Mouse (Mus musculus) lung, adult 2 months (tissue): ENCODE data around the gene Ahnak2. TPM values are rescaled to one million over a fixed set of nuclear protein-coding genes. Genes with fewer than 3 reads are reported as not detected.
A peak's percentile ranks its signal among the peaks of the same experiment; 100 is the strongest.

Source experiments
- DNase-seq: peaks from one replicate; pipeline ENCODE4 v3.0.0; 2022
- H3K4me1 ChIP-seq: fragments of 200-500 bp; 2 replicates; pipeline ENCODE4 v1.6.1; 2011; ENCODE audit warnings: low read length; ENCODE audit not compliant: control insufficient read depth, insufficient read depth
- H3K4me3 ChIP-seq: fragments of 200-500 bp; replicated peaks from 2 replicates; pipeline ENCODE3; 2011; ENCODE audit warnings: low read depth, mild to moderate bottlenecking, control low read depth, low read length; ENCODE audit errors: extremely low read depth
- CTCF ChIP-seq: fragments of 200-500 bp; IDR thresholded peaks from 2 replicates; pipeline ENCODE4 v1.5.1; 2011; ENCODE audit warnings: mild to moderate bottlenecking, low read length, control low read depth; ENCODE audit not compliant: insufficient read depth
- POLR2A ChIP-seq: fragments of 200-500 bp; IDR thresholded peaks from 2 replicates; pipeline ENCODE4 v1.6.1; 2011; ENCODE audit warnings: low read depth, mild to moderate bottlenecking, control low read depth, low read length, borderline replicate concordance; ENCODE audit errors: extremely low read depth
- WGBS: fragments of 180-500 bp; shearing (Covaris S2); methylation state at CpG from one replicate; pipeline ENCODE4 v1.1.7; 2018; 5-methylcytosine and 5-hydroxymethylcytosine counted together
- polyA plus RNA-seq: library from polyadenylated mRNA; depleted of rRNA; stranded (reverse); fragments of >200 nt; gene quantifications from 2 replicates; pipeline ENCODE4 v1.2.3, GENCODE M21; 2012

Ahnak2 gene
- polyA plus RNA-seq, 1 experiment, result 13.3 TPM

DNA sequence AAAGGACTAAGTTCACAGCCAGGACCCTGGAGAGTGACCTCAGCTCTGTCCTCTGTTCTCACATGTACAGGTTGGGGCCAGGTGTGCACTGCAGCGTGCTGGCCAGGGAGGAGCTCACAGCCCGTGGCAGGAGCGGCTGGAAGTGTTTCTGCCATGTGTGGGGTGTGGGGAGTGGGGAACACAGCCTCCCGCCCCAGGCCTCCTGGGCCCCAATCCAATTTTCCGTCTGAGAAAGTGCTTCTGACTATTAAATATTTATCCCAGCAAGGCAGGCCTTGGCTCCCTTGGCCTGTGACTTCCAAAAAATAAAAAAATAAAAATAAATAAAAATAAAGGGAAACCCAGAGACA lies 4.2 kb downstream of the Ahnak2 start:
- no peak for TF ChIP-seq CTCF
- no peak for TF ChIP-seq POLR2A
- Histone ChIP-seq H3K4me1 (peaks cover 17% of the 10 kb centered on the region; the same call in 1 of the 2 replicates), H3K4me3 (no peak overlapping the region)
- WGBS, result 21% methylated on average over 5 of the region's 5 CpGs
- DNase-seq, result no peak

DNA sequence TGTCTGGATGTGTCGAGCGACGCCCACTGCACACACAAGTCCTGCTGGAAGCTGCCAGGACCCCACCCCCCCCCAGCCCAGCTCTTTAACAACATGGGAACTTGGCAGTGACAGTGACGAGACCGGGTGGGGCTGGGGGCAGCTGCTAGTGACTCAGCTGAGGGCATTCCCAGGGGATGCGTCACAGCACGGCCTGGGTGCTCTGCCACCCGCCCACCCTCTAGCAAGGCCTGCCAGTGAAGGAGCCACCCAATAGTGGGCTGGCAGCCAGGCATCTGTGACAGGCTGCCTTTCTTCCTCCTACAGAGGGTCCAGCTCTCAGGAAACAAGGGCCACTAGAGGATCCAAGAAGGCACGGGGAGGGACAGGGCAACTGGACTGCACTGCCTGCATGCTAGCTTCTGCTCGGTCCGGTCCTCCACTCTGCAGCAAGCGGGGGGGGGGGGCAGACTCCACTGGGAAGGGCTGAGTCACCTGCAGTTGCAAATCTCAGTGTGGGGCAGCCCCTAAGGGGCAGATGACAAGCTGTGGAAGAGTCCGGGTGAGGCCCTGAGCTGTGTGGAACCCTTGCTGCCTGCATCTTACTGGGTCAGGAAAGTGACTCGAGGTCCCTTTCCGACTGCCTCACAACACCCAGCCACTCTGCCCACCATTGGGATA lies 4.7 kb downstream of the Ahnak2 start:
- WGBS, result 27% methylated on average over 15 of the region's 15 CpGs
- no peak for DNase-seq
- Histone ChIP-seq H3K4me1 (peaks cover 17% of the 10 kb centered on the region; the same call in 1 of the 2 replicates), H3K4me3 (no peak overlapping the region)
- TF ChIP-seq POLR2A (no peak), CTCF (no peak)

DNA sequence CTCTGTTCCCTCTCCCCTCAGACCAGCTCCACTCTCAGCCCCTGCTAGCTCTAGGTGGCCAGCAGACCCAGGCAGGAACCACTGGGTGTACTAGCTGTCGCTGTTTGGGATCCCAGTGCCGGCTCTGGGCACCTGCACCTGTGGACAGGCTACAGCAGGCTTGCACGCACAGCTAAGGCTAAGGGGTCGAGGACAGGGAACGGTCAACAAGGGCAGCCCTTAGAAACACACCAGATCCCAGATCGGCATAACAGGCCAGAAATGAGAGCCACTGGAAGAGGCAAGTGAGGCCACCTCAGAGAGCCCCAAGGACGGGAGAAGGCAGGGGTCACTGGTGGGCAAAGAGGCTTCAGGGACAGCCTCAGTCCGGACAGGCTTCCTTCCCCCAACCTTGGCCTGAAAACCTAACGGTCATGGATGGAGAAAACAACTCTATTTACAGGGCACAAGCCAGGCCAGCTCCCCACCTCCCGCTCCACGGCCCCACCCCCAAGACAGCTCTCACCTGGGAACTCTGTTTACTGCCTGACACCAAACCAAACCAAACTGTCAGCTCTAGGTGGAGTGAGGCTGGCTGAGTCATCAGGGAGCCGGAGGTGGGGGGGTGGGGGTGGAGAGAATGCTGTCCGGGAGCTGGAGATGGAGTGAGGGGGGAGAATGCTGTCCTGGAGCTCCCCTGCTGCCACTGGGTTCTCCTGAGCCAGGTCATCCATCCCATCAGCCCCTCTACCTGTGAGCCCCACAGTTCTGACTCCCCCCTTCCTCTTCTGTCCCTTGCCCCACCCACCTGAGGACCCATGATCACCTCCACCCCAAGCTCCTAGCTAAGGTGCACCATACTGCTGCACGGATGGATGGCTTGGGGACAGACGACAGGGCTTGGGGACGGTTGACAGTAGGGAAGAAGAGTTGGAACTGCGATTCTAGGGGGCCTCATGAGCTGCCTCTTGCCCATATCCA lies 5.6 kb downstream of the Ahnak2 start:
- TF ChIP-seq POLR2A (no peak), CTCF (no peak)
- Histone ChIP-seq H3K4me3 (no peak overlapping the region), H3K4me1 (peaks cover 14% of the 10 kb centered on the region; the same call in 1 of the 2 replicates)
- WGBS, result 47% methylated on average over 17 of the region's 17 CpGs
- no peak for DNase-seq

DNA sequence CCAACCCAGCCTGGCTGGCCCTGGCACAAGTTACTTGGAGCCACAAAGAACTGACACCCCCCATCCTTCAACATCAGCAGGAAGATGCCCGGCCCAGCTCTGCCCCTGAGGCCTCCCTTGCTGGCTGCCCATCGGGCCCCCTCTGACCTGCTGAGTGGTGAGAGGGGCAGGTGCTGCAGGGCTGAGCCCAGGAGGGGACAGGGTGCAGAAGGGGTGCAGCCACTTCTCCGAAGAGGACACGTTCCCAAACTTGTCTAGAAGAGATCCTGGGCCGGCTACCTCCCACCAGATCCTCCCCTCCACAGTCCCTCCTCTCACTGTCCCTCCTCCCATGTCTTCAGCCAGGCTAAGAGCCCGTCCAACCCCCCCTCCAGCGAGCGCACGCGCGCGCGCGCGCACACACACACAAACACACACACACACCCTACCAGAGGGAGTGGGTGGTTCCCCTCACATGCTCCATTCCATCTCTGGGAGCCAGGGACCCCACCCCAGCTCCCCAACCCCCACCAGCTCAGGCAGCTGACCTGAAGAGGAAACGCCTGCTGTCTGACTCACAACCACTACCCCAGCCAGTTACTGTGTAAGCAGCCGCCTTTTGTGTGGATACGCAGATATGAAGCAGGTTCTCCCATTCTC lies 6.9 kb downstream of the Ahnak2 start:
- no peak for TF ChIP-seq POLR2A
- TF ChIP-seq CTCF, result no peak
- H3K4me1 ChIP-seq, result peaks cover 14% of the 10 kb centered on the region; the same call in 1 of the 2 replicates
- H3K4me3 ChIP-seq, result peak overlapping the region; percentile 19
- DNase-seq, result no peak
- 22% methylated on average over 18 of the region's 18 CpGs for WGBS

DNA sequence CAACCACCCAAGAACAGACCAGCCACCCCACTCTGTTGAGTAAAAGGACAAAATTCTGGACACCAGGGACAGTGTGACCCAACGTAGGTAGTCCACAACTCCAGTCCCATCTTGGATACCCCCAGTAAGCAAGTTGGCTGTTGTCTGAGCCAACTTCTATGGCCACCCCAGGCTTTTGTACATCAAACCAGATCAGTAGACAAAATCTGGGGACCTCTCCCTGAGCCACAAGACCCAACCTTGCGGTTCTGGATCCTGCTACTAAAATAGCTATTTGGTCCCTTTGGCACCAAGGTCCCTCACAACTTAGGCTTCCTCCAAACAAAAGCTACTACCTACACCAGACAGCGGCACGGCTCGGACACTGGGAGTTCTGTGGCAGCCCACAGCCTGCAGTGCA lies 7.5 kb downstream of the Ahnak2 start:
- TF ChIP-seq POLR2A (no peak), CTCF (no peak)
- no peak for DNase-seq
- Histone ChIP-seq H3K4me1 (peaks cover 14% of the 10 kb centered on the region; the same call in 1 of the 2 replicates), H3K4me3 (peak overlapping the region; percentile 19)
- WGBS, result 87% methylated on average over 5 of the region's 5 CpGs

DNA sequence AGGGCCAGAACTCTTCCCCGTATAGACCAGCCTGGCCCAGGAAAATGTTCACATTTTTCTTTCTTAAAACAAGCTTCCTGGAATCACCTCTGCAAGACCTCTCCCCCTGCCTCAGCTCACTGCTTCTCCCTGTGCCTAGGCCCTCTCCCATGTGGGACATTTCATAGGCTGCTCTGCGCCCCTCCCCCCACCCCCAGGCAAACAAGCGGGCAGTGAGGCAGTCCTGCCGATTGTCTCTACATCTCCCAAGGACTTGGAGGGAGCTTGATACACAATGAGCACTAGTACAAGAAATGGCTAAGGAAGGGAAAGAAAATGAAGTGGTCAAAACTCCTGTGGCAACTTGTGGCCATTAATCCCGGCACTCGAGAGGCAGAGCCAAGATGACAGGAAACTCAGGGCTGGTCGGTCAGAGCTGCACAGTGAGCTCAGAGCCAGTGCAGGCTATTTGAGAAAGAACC lies 8.1 kb downstream of the Ahnak2 start:
- TF ChIP-seq CTCF (no peak), POLR2A (no peak)
- H3K4me3 ChIP-seq, result peak overlapping the region; percentile 19
- WGBS, result 26% methylated on average over 7 of the region's 7 CpGs
- H3K4me1 ChIP-seq, result peaks cover 14% of the 10 kb centered on the region; the same call in 1 of the 2 replicates
- DNase-seq, result no peak

DNA sequence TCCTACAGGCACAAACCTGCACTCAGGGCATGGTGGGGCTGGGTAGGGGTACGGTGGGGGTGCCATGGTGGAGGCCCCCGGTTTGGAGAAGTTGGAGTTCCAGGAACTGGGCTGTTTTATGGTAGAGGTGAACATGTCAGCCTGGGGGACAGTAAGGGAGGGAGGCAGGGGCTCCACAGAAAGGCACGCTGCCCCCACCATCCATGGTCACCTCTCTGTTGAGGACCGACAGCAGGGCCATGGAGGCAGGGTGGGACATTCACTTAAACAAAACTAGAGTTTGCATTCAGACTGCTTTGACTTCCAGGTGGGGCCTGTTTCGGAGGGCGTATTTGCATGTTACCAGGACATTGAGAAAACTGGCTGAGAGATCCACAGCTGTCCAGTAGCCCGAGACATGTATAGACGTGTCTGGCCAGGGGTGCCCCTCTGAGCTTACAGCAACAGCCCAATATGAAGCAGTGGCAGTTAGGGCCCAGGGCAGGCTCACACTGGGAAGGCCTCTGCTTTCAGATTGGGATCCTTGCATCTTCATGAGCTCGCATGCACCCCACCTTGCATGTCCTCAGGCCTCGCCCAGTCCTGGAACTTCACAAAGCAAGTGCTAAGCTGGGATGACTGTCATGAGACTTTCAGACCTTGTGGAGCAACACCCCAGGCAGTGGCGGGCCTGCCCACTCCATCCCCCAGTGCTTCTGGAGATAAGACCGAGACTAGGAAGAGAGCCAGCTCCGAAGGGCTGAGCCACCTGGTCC lies 8.7 kb downstream of the Ahnak2 start:
- TF ChIP-seq CTCF (no peak), POLR2A (no peak)
- Histone ChIP-seq H3K4me3 (no peak overlapping the region), H3K4me1 (peaks cover 13% of the 10 kb centered on the region; the same call in 1 of the 2 replicates)
- WGBS, result 61% methylated on average over 13 of the region's 13 CpGs
- DNase-seq, result peak; percentile 55

DNA sequence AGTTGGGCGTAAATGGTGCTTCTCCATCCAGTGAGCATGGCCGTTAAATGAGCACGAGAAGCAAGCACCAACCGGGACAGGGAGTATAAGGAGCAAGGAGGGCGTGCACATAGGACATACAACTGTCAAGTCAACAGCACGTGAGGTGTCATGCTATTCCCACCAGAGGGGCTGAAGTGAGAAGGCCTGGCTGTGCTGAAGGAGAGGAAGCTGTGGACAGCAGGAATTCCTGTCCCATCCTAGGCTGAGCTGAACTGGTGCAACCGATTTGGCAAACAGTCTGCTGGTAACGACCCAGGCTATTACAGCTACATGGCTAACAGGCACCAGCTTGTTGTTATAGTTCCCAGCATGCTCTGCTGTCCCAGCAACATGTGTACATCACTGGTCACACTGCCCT lies 11.4 kb downstream of the Ahnak2 start:
- no peak for DNase-seq
- H3K4me1 ChIP-seq, result peaks cover 2% of the 10 kb centered on the region; the same call in 1 of the 2 replicates
- 60% methylated on average over 8 of the region's 8 CpGs for WGBS
- no peak overlapping the region for H3K4me3 ChIP-seq
- TF ChIP-seq POLR2A (no peak), CTCF (no peak)

DNA sequence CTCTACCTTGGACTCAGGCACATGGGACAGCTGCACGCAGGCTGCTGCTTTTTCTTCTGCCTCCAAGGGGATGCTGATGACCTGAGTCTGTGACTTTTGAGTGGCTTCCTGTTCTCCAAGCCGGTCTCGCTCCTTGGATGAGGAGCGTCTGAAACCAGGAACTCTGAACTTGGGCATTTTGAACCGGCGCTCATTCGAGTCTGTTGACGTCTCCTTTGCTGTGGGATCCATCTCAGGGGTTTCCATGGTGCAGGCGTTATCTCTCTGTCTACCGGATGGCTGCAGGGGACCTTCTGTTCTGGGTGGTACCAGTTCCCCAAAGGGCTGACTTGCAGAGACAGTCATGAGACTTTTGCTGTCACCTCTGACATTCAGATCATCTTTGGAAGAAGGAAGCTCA lies 28.0 kb downstream of the Ahnak2 start:
- WGBS, result 91% methylated on average over 10 of the region's 10 CpGs
- TF ChIP-seq POLR2A, result no peak
- TF ChIP-seq CTCF, result no peak
- no peak for DNase-seq

More for the DNA sequence above, 28.0 kb downstream of the Ahnak2 start:
- Histone ChIP-seq H3K4me1 (no peaks in the 10 kb centered on the region), H3K4me3 (no peak overlapping the region)
